Mouse (Mus musculus) heart, postnatal 36 days (tissue): ENCODE measurements around the gene Eno4. TPM values are rescaled to one million over a fixed set of nuclear protein-coding genes. Genes with fewer than 3 reads are reported as not detected.
A peak's percentile ranks its signal among the peaks of the same experiment; 100 is the strongest.

ENCODE experiments used
- DNase-seq, 2 experiments: peaks; one replicate each; pipeline ENCODE4 v3.0.0; 2021 to 2022
- intact Hi-C: fragments of 180-260 bp; cut with DNase I; formaldehyde crosslinking; loops from one replicate; pipeline ENCODE4 v1.15.1; 2025
- microRNA-seq, 2 experiments: library from miRNA; unstranded; fragments of <30 nt; microRNA quantifications; one replicate each; pipeline ENCODE4 v1.2.0; 2021; ENCODE audit warnings: borderline number of aligned reads in 2 of 2
- total RNA-seq, 2 experiments: library from RNA; stranded (reverse); gene quantifications; 2 replicates each; pipeline ENCODE4 v1.2.3; 2021

The Eno4 gene
- total RNA-seq, 2 experiments from 2014 or later: not detected

DNA sequence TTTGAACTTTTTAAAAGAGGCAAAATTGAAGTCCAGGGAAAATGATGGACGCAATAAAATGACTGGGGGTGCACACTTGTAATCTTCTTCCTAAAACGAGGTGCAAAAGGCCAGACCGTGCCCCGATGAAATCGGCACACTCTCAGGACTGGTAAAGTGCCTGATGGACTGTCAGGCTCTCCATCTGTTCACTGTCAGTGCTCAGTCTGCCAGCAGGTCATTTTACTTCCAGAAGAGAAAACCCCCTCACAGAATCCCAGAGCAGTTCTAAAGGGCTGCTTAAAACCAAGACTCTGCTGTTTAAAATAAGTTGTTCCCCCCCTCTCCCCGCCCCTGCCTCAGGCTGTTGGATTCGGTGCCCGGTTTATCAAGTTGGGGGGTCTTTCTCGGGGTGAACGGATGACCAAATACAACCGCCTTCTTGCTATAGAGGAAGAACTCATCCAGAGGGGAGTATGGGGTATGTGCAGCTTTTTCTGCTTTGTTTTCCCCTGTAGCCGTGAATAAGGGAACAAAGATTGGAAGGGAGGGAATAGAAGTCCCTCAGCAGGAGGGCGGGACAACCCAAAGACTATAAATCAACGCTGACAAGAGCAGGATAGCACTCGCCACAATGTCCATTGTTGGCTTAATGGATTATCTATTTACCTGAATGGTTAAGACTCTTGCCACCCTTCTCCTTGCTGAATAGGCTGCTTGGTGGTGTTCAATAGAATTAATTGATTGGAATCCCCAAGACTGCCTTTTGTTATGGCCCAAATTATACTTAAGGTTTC, 25.7 kb downstream of the Eno4 start:
- no peak for DNase-seq
- intact Hi-C loops: no loop called here

DNA sequence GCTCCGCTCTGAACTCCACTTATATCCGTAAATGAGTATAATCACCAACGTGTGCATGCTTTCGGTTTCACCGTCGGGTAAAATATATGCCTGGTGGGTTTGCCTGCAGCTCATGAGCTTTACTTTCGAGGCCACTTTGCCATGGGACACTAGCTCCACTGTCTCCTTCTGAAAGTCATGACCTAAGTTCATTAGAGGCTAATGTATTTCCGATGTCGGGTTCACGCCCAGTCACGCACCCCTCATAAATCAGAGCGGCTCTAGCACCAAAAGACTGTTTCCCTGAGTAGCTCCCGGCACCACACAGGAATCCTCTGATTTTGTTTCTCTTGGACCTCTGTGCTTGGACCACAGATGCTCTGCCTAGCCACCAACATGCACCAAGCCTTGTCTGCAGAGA, 27.6 kb downstream of the Eno4 start:
- intact Hi-C loops: no loop called here
- no peak for DNase-seq

DNA sequence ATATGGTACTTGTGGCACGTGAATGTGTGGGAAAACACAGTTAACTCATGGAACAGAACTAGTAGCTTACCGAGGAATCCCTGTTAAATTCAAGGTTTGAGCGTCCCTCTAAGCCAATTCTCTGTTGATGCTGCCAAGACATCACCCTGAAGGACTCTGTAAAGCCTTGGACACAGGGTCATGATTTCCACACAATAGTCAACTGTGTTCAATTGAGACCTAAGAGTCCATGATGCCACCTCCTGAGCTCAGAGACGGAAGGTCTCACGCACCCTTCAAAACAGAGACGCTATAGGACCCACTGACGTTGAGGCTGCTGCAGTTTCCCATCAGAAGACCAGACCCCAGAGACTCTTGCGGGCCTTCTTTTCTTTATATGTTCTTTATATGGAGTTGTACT, 30.9 kb downstream of the Eno4 start:
- DNase-seq: no peak
- intact Hi-C loops: no loop called here

- intact Hi-C loops: no loop called here
- no peak for DNase-seq
Measured at GRCm38 (mm10) chr19:58975216-58975863, 32.1 kb downstream of the Eno4 start.

DNA sequence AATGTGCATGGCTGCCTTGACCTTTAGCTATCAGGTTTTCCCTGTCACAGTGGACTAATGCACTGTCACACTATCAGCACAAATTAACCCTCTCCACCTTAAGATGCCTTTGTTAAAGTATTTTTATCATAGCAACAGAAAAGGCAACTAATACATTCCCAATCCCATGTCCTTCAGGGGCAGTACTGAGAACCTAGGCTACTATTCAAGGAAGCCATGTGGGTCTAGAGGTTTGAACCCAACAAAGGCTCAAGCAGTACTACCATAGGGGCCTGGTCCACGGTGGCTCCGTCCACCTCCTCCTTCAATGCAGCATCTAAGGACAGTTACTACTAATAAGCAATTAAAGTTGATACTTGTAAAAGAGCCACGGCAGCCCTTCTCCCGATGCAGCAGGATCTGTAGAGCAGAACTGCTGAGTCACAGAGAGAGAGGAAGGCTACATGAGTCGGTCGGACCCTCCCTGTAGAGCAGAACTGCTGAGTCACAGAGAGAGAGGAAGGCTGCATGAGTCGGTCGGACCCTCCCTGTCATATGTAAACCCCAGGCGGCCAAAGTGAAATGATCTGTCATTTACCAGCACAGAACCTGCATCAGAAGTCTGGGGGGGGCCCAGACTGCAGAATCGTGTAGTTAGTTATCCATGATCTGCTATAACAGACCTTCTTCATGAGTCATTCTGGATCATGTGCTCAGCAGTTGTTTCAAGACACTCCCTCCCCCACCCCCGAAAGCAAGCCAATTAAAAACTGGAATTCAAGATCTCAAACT, 35.4 kb downstream of the Eno4 start:
- peak in 1 of 2 experiments; percentile 13 for DNase-seq
- intact Hi-C loops: no loop called here

DNA sequence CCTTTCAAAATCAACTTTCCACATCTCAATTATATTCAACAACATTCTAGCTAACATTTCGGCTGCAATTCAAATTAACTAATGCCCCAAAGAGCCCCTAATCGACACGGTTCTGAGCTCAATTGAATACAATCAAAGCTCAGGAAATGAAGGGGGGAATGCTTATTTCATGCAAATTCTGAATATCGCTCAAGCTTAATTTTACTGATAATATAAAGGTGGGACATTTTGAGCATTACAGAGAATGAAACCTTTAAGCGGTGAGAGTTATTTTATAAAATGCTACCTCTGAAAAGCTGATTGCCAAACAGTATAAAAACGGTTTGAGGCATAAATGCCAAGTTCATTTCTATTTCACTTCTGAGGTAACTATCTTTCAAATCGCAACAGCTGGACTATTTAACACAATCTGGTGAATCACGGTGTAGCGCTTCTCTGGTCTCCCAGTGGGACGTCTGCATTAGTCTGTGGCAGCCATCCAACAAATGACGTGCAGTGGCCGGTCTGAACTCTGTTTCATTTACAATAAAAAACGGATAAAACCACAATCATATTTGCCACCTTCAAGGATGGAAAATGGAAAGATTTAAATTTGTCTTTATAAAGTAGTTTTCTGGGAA, 36.3 kb downstream of the Eno4 start:
- DNase-seq: peak; percentile 34 to 42

GRCm38 (mm10) chr19:58980056-58980440, 36.8 kb downstream of the Eno4 start:
- DNase-seq: no peak
- intact Hi-C loops: no loop called here

More for the DNA sequence above, 36.3 kb downstream of the Eno4 start:
- intact Hi-C loops: no loop called here

DNA sequence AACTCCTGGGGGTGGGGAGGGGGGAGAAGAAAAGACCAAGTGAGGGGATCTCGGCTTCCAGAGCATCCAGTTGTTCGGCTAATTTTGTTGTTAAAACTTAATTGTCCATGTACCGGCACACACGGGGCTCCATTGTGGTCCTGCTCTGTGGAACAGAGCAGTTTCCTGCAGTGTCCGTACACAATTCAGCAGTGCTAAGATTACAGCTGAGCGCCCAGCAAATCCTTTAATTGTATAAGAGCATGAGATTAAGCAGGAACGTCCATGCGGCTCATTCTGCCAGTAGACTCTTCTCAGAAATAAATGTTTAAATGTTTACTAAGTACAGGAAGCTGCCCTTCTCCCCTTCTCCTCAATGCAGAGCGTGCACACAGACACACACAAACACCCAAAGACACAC, 38.3 kb downstream of the Eno4 start:
- intact Hi-C loops: no loop called here
- DNase-seq: no peak

DNA sequence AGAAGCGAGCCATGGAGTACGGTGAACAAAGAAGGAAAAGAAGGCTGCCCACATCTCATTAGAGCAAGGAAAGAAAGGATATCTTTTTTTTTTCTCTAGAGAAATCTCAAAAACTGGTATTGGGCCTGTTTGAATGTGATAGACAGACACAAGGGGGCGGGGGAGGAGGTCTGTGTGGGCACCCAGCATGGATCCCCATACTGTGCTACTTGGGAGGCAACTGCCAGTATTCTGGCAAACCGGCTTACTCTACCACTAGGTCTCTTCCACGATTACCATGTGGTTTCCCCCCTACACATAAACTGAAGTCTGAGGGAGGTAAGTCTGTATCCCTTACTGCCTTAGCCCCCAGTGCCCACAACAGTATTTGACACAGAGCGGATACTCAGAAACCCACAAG, 59.6 kb downstream of the Eno4 start:
- no peak for DNase-seq
- intact Hi-C loops: no loop called here

DNA sequence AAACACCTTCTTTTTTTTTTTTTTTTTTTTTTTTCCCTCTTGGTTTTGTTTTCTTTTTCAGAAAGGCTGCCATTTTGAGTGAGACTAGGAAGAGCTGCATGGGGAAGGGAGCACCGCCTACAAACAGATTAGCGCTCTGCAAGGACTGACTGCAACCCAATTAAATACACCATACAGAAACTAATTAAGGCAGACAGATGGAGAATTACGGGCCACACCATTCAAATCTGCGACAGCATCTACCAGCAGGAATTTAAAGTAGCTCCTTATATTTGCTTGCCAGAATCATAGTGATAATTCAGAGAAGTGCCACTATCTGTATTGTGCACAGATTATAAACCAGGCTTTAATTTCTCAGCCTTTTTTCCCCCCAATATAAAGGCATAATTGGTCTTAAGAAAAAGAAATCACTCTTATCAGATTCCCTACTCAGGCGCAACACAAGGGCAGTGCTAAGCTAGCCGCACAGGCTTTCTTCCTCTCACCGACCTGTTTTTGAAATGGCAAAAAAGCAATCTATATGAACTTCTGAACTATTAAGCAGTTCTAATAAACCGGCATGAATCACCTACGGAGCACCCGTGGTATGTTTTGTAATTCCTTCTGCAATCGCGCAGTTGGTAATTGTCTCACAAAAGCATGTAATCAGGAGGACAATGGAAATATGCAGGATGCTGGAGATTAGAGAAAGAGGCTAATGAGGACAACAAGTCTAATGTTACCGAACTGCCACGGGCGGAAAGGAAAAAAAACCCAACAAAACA, 63.5 kb downstream of the Eno4 start:
- no peak for DNase-seq
- intact Hi-C loops: no loop called here

DNA sequence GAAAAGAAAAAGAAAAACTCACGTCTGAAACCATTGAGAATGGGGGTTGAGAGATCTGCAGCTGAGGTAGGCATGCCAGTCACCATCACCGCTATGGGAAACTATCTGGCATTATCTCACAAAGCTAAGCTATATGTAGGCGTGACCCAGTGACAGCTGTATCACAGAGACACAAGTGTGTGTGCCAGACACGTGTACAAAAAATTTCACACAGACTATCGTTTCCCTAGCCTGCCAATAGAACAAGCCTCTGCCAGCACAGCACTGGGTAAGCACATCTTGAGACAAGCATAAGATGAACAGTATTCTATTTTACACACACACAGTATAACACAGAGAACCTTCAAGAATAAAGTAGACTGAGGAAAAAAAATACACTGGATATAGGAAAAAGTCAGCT, 67.6 kb downstream of the Eno4 start:
- no peak for DNase-seq
- intact Hi-C loops: no loop called here

Small RNA genes lying within 50 kb of the gene (microRNA-seq; reads per million reads assigned to microRNA genes)
- gene Mir3086: 0.67 to 5.1 reads per million in 2 experiments

Other genes starting within 250 kb of the Eno4 start
- gene Pnliprp1, start 214.5 kb upstream of the Eno4 start, total RNA-seq: not detected
- gene Pnliprp2, start 183.7 kb upstream of the Eno4 start, total RNA-seq: not detected
- gene 1700019N19Rik, start 149.0 kb upstream of the Eno4 start, total RNA-seq: not detected
- 10 to 100 TPM; 14.9 to 17.1 TPM for gene Hspa12a, start 229 bp downstream of the Eno4 start, total RNA-seq
- gene Shtn1, start 132.7 kb downstream of the Eno4 start, total RNA-seq: 1 to 10 TPM; 2.1 to 2.3 TPM
- gene Vax1, start 226.6 kb downstream of the Eno4 start, total RNA-seq: not detected